Mouse (Mus musculus) thymus, postnatal 14 days (tissue): ENCODE results near the gene Prickle2.

ENCODE experiments used
- DNase-seq: peaks from one replicate; pipeline ENCODE4 v3.0.0; 2021

Gene Prickle2

GRCm38 (mm10) chr6:92346729-92347128 is 359.2 kb downstream of the Prickle2 start:
- no peak for DNase-seq

DNA sequence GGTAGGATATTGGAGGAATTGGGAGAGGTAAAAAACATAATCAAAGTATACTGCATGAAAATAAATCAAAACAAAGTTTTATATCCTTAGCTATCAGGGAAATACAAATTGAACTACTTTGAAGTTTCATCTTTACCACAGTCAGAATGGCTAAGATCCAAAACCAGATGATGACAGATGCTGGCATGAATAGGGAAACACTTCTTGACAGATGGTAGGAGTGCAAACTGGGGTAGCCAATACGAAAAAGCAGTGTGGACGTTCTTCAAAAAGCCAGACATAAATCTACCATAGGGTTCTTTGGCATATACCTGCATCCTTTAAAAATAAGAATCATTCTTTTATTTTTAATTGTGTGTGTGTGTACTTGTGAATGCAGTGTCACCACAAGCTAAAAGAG is 360.8 kb downstream of the Prickle2 start:
- DNase-seq = no peak

DNA sequence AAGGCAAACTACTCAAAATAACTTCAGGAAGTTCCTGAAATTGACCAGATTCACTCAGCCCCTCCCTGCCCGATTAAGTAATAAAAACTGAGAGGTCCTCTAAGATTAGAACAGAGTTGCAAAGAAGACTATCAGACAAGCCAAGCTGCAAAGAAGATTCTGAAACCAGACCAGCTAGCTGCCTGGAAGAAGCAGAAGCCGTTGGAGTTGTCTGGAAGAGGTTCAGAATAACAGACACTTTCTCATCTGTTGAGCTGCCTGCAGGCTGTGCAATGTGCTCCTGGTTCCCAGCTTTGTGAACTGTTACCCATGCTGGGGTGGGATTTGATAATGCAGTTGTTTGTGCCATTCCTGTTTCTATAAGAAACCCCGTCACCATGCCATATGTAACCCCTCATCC is 361.4 kb downstream of the Prickle2 start:
- DNase-seq = no peak
